Mouse (Mus musculus) lung, adult 2 months (tissue): ENCODE measurements at regions not wholly inside any gene's neighbourhood (a gene's known extent, or its start where the extent isn't known, plus 50 kb on each side); places are given as distances from the start of the nearest gene placed in this dataset.

Source experiments
- CTCF ChIP-seq: fragments of 200-500 bp; IDR thresholded peaks from 2 replicates; pipeline ENCODE4 v1.5.1; 2011; ENCODE audit warnings: mild to moderate bottlenecking, low read length, control low read depth; ENCODE audit not compliant: insufficient read depth
- POLR2A ChIP-seq: fragments of 200-500 bp; IDR thresholded peaks from 2 replicates; pipeline ENCODE4 v1.6.1; 2011; ENCODE audit warnings: low read depth, mild to moderate bottlenecking, control low read depth, low read length, borderline replicate concordance; ENCODE audit errors: extremely low read depth

- no peak for TF ChIP-seq CTCF
- TF ChIP-seq POLR2A: no peak
Measured at GRCm38 (mm10) chr7:64099606-64100005, 54.0 kb upstream of the Trpm1 start.
